Comparison of ENCODE assay signal across 8 mouse cellular contexts in genomic region chr11:21016133-21016746, GRCm38 (mm10).
DNase-seq lines count a peak whose midpoint lies in the region; ATAC-seq and TF ChIP-seq lines count a peak whose summit lies in the region.

No protein-coding gene starts in this region.

- TF ChIP-seq POLR2A in liver, adult 2 months (IDR thresholded peaks at IDR 0.05; ENCODE audit: extremely low read depth, insufficient read depth, low read length) = no peak

- H3K4me1 ChIP-seq in forebrain, embryonic 15.5 days = peaks cover 19% of the 10 kb centered on the region
- H3K4me1 ChIP-seq in forebrain, embryonic 10.5 days = peaks cover 16% of the 10 kb centered on the region
- peaks cover 11% of the 10 kb centered on the region; the same call in 1 of the 2 replicates for H3K4me1 ChIP-seq in liver, adult 2 months (ENCODE audit: control insufficient read depth, insufficient read depth, low read length)
- H3K4me1 ChIP-seq in liver, embryonic 12.5 days = no peaks in the 10 kb centered on the region
- peaks cover 13% of the 10 kb centered on the region for H3K4me1 ChIP-seq in intestine, embryonic 15.5 days (replicated peaks)

- no peaks in the 10 kb centered on the region for H3K36me3 ChIP-seq in forebrain, embryonic 15.5 days
- H3K36me3 ChIP-seq in forebrain, embryonic 10.5 days (replicated peaks) = no peaks in the 10 kb centered on the region
- H3K36me3 ChIP-seq in liver, adult 2 months (ENCODE audit: control insufficient read depth, insufficient read depth, low read length) = no peaks in the 10 kb centered on the region
- no peaks in the 10 kb centered on the region for H3K36me3 ChIP-seq in liver, embryonic 12.5 days
- no peaks in the 10 kb centered on the region for H3K36me3 ChIP-seq in intestine, embryonic 15.5 days

- WGBS in forebrain, embryonic 15.5 days = 20% methylated on average over 4 of the region's 4 CpGs
- 37% methylated on average over 4 of the region's 4 CpGs for WGBS in forebrain, embryonic 10.5 days
- 12% methylated on average over 4 of the region's 4 CpGs for WGBS in liver, adult 2 months
- WGBS in liver, embryonic 12.5 days (ENCODE audit: insufficient replicate concordance) = 38% methylated on average over 4 of the region's 4 CpGs
- WGBS in intestine, embryonic 15.5 days = 29% methylated on average over 4 of the region's 4 CpGs

- no peaks in the 10 kb centered on the region for H3K27me3 ChIP-seq in forebrain, embryonic 15.5 days
- peaks cover 14% of the 10 kb centered on the region for H3K27me3 ChIP-seq in forebrain, embryonic 10.5 days (ENCODE audit: poor library complexity, severe bottlenecking)
- H3K27me3 ChIP-seq in liver, adult 2 months (ENCODE audit: control insufficient read depth, insufficient read depth, low read length) = no peaks in the 10 kb centered on the region
- peaks cover 8% of the 10 kb centered on the region; the same call in 1 of the 2 replicates for H3K27me3 ChIP-seq in liver, embryonic 12.5 days (replicated peaks)
- no peaks in the 10 kb centered on the region for H3K27me3 ChIP-seq in intestine, embryonic 15.5 days (replicated peaks)

- H3K4me3 ChIP-seq in forebrain, embryonic 15.5 days = no peak overlapping the region
- H3K4me3 ChIP-seq in forebrain, embryonic 10.5 days = no peak overlapping the region
- H3K4me3 ChIP-seq in liver, adult 2 months (ENCODE audit: insufficient read depth, low read depth, low read length) = no peak overlapping the region
- H3K4me3 ChIP-seq in liver, embryonic 12.5 days = no peak overlapping the region
- H3K4me3 ChIP-seq in intestine, embryonic 15.5 days (replicated peaks) = no peak overlapping the region

- DNase-seq in forebrain, embryonic 10.5 days (ENCODE audit: extremely low spot score, low spot score) = no peak
- DNase-seq in liver, adult 2 months (ENCODE audit: extremely low read depth, low read depth, low spot score) = peak; percentile 80
- peak; percentile 77 to 84 for DNase-seq in cerebellum, adult 18-20 months
- no peak for DNase-seq in thymus, postnatal 14 days

- ATAC-seq in forebrain, embryonic 15.5 days (replicated peaks) = peak; percentile 24; the same call in 1 of the 2 replicates
- no peak for ATAC-seq in liver, embryonic 12.5 days
- peak; percentile 86 for ATAC-seq in intestine, embryonic 15.5 days
- no peak for ATAC-seq in megakaryocyte progenitor cell, adult 5-6 weeks (replicated peaks; ENCODE audit: poor library complexity)

- no peaks in the 10 kb centered on the region for H3K9me3 ChIP-seq in forebrain, embryonic 15.5 days
- H3K9me3 ChIP-seq in forebrain, embryonic 10.5 days = no peaks in the 10 kb centered on the region
- H3K9me3 ChIP-seq in liver, embryonic 12.5 days (replicated peaks) = no peaks in the 10 kb centered on the region
- no peaks in the 10 kb centered on the region for H3K9me3 ChIP-seq in intestine, embryonic 15.5 days

- no peak for TF ChIP-seq CTCF in liver, adult 2 months (IDR thresholded peaks at IDR 0.05; ENCODE audit: low read depth, low read length)

- peak overlapping the region; percentile 24; the same call in 1 of the 2 replicates for H3K27ac ChIP-seq in forebrain, embryonic 15.5 days (replicated peaks)
- no peak overlapping the region for H3K27ac ChIP-seq in forebrain, embryonic 10.5 days
- no peak overlapping the region for H3K27ac ChIP-seq in liver, adult 2 months (replicated peaks; ENCODE audit: insufficient read depth, low read depth, low read length)
- H3K27ac ChIP-seq in liver, embryonic 12.5 days = no peak overlapping the region
- H3K27ac ChIP-seq in intestine, embryonic 15.5 days = no peak overlapping the region

- H3K4me2 ChIP-seq in forebrain, embryonic 15.5 days (replicated peaks) = no peak overlapping the region
- no peak overlapping the region for H3K4me2 ChIP-seq in liver, embryonic 12.5 days
- H3K4me2 ChIP-seq in intestine, embryonic 15.5 days (replicated peaks) = no peak overlapping the region

- H3K79me2 ChIP-seq in liver, adult 2 months (ENCODE audit: control insufficient read depth, insufficient read depth, low read length) = no peaks in the 10 kb centered on the region

- H3K9ac ChIP-seq in forebrain, embryonic 15.5 days (replicated peaks) = no peak overlapping the region
- H3K9ac ChIP-seq in liver, adult 2 months (ENCODE audit: low read depth, low read length) = no peak overlapping the region
- H3K9ac ChIP-seq in liver, embryonic 12.5 days = no peak overlapping the region
- H3K9ac ChIP-seq in intestine, embryonic 15.5 days = no peak overlapping the region

Comparison
In these comparisons a context has a peak if more than half of its experiments do, and no peak if none do; other contexts are left out.
1. ATAC-seq: peak in forebrain, embryonic 15.5 days (single experiment) and intestine, embryonic 15.5 days (single experiment); none in liver, embryonic 12.5 days (single experiment) and megakaryocyte progenitor cell, adult 5-6 weeks (single experiment).
2. DNase-seq: peak in liver, adult 2 months (single experiment) and cerebellum, adult 18-20 months (2 of 2); none in forebrain, embryonic 10.5 days (single experiment) and thymus, postnatal 14 days (single experiment).